Mouse (Mus musculus) stomach, embryonic 16.5 days (tissue): ENCODE measurements around the gene Nek5. TPM values are rescaled to one million over a fixed set of nuclear protein-coding genes. Genes with fewer than 3 reads are reported as not detected.

Experiments used
- ATAC-seq: fragments of 200-750 bp; cut with Nextera tagmentation; 2 replicates; pipeline ENCODE4 v1.8.0; 2017; ENCODE audit warnings: moderate number of reproducible peaks, moderate TSS enrichment; ENCODE audit not compliant: insufficient read depth, low FRiP score
- H3K27ac ChIP-seq: fragments of 300-500 bp; sonication (generic); 2 replicates; pipeline ENCODE4 v1.5.1; 2014; ENCODE audit warnings: low read length
- H3K27me3 ChIP-seq: fragments of 300-500 bp; sonication (generic); 2 replicates; pipeline ENCODE4 v1.6.1; 2014; ENCODE audit warnings: low read length, control low read depth, mixed read lengths; ENCODE audit not compliant: control insufficient read depth, insufficient read depth
- H3K36me3 ChIP-seq: fragments of 300-500 bp; sonication (generic); 2 replicates; pipeline ENCODE4 v1.6.1; 2014; ENCODE audit warnings: low read length; ENCODE audit not compliant: control insufficient read depth, insufficient read depth
- H3K4me1 ChIP-seq: fragments of 300-500 bp; sonication (generic); 2 replicates; pipeline ENCODE4 v1.6.1; 2014; ENCODE audit warnings: low read length, control low read depth, mixed read lengths; ENCODE audit not compliant: control insufficient read depth, insufficient read depth
- H3K4me2 ChIP-seq: fragments of 300-500 bp; sonication (generic); 2 replicates; pipeline ENCODE4 v1.6.1; 2014; ENCODE audit warnings: low read depth, low read length, mixed read lengths
- H3K4me3 ChIP-seq: fragments of 300-500 bp; sonication (generic); replicated peaks from 2 replicates; pipeline ENCODE4 v1.5.1; 2014; ENCODE audit warnings: mild to moderate bottlenecking, low read length
- H3K9ac ChIP-seq: fragments of 300-500 bp; sonication (generic); 2 replicates; pipeline ENCODE4 v1.6.1; 2014; ENCODE audit warnings: low read length
- H3K9me3 ChIP-seq: fragments of 300-500 bp; sonication (generic); replicated peaks from 2 replicates; pipeline ENCODE4 v1.6.1; 2016; ENCODE audit warnings: low read length, control low read depth; ENCODE audit not compliant: control insufficient read depth
- WGBS: fragments of 180-500 bp; shearing (Covaris S2); extraction: QIAGEN DNeasy Blood & Tissue Kit; methylation state at CpG from one replicate; pipeline ENCODE4 v1.1.7; 2014; 5-methylcytosine and 5-hydroxymethylcytosine counted together
- polyA plus RNA-seq: library from polyadenylated mRNA; unstranded; fragments of >200 nt; fragmentation: Nextera tagmentation; extraction: Ambion mirVana; gene quantifications from 2 replicates; pipeline ENCODE4 v1.2.1, GENCODE M21; 2015

The Nek5 gene
- polyA plus RNA-seq, result 0.39 and 0.58 TPM in 2 replicates

GRCm38 (mm10) chr8:22124220-22125152, at the start of gene Nek5:
Nek5 (minus strand) TSS chr8:22125053.
- Histone ChIP-seq H3K9me3 (no peaks in the 10 kb centered on the region), H3K9ac (peak within 1 kb of the TSS; percentile 65), H3K36me3 (0 out of 2 replicates have a peak, but pooled peaks cover 2% of the 10 kb centered on the region), H3K27ac (no peak within 1 kb of the TSS), H3K4me2 (peak within 1 kb of the TSS; percentile 86), H3K4me1 (no peaks in the 10 kb centered on the region), H3K4me3 (peak within 1 kb of the TSS; percentile 59), H3K27me3 (no peaks in the 10 kb centered on the region)
- ATAC-seq, result peak; percentile 69
- 3% methylated on average over 29 of the region's 29 CpGs for WGBS

GRCm38 (mm10) chr8:22169167-22169566, 44.3 kb upstream of the Nek5 start:
- Histone ChIP-seq H3K4me3 (no peak overlapping the region), H3K9ac (no peak overlapping the region), H3K4me1 (peaks cover 6% of the 10 kb centered on the region), H3K27ac (no peak overlapping the region), H3K27me3 (no peaks in the 10 kb centered on the region), H3K36me3 (peaks cover 8% of the 10 kb centered on the region), H3K4me2 (no peak overlapping the region), H3K9me3 (no peaks in the 10 kb centered on the region)
- no peak for ATAC-seq
- WGBS, result 90% methylated on average over 5 of the region's 5 CpGs

GRCm38 (mm10) chr8:22166080-22166603, 41.3 kb upstream of the Nek5 start, which contains the start of gene Nek3:
Nek3 (minus strand) TSS chr8:22166435.
- no peaks in the 10 kb centered on the region for H3K27me3 ChIP-seq
- peaks cover 6% of the 10 kb centered on the region; the same call in 1 of the 2 replicates for H3K36me3 ChIP-seq
- peak within 1 kb of the TSS; percentile 72 for H3K4me3 ChIP-seq
- peak within 1 kb of the TSS; percentile 73 for H3K9ac ChIP-seq
- H3K4me2 ChIP-seq, result peak within 1 kb of the TSS; percentile 70
- under 1% methylated on average over 33 of the region's 43 CpGs for WGBS
- H3K9me3 ChIP-seq, result no peaks in the 10 kb centered on the region
- H3K27ac ChIP-seq, result peak within 1 kb of the TSS; percentile 56
- peaks cover 6% of the 10 kb centered on the region for H3K4me1 ChIP-seq
- peak; percentile 98 for ATAC-seq

- Histone ChIP-seq H3K9ac (peak overlapping the region; percentile 73), H3K36me3 (peaks cover 2% of the 10 kb centered on the region; the same call in 1 of the 2 replicates), H3K27me3 (no peaks in the 10 kb centered on the region), H3K4me1 (peaks cover 6% of the 10 kb centered on the region), H3K4me3 (peak overlapping the region; percentile 72), H3K9me3 (no peaks in the 10 kb centered on the region), H3K27ac (peak overlapping the region; percentile 56), H3K4me2 (peak overlapping the region; percentile 70)
- ATAC-seq, result peak; percentile 17; the same call in 1 of the 2 replicates
- WGBS, result 48% methylated on average over 10 of the region's 10 CpGs
Observed at GRCm38 (mm10) chr8:22165251-22166079, 40.6 kb upstream of the Nek5 start.

GRCm38 (mm10) chr8:22164431-22164830, 39.6 kb upstream of the Nek5 start:
- H3K27me3 ChIP-seq, result no peaks in the 10 kb centered on the region
- H3K4me2 ChIP-seq, result no peak overlapping the region
- no peak for ATAC-seq
- peaks cover 6% of the 10 kb centered on the region for H3K4me1 ChIP-seq
- H3K4me3 ChIP-seq, result no peak overlapping the region
- H3K9ac ChIP-seq, result no peak overlapping the region
- no peak overlapping the region for H3K27ac ChIP-seq
- H3K36me3 ChIP-seq, result no peaks in the 10 kb centered on the region; the same call in 1 of the 2 replicates
- H3K9me3 ChIP-seq, result no peaks in the 10 kb centered on the region
- WGBS, result 80% methylated on average over 10 of the region's 10 CpGs

- WGBS, result 75% methylated on average over 8 of the region's 8 CpGs
- Histone ChIP-seq H3K27ac (no peak overlapping the region), H3K4me1 (peaks cover 6% of the 10 kb centered on the region), H3K4me2 (no peak overlapping the region), H3K9ac (no peak overlapping the region), H3K4me3 (no peak overlapping the region), H3K9me3 (no peaks in the 10 kb centered on the region), H3K27me3 (no peaks in the 10 kb centered on the region), H3K36me3 (no peaks in the 10 kb centered on the region)
- ATAC-seq, result no peak
Observed at GRCm38 (mm10) chr8:22162206-22162605, 37.4 kb upstream of the Nek5 start.

- 0 out of 2 replicates have a peak, but pooled peaks cover 3% of the 10 kb centered on the region for H3K36me3 ChIP-seq
- WGBS, result 49% methylated on average over 3 of the region's 3 CpGs
- H3K27ac ChIP-seq, result no peak overlapping the region
- no peak overlapping the region for H3K9ac ChIP-seq
- H3K4me1 ChIP-seq, result peaks cover 2% of the 10 kb centered on the region; the same call in 1 of the 2 replicates
- ATAC-seq, result no peak
- no peak overlapping the region for H3K4me2 ChIP-seq
- no peaks in the 10 kb centered on the region for H3K27me3 ChIP-seq
- H3K4me3 ChIP-seq, result no peak overlapping the region
- H3K9me3 ChIP-seq, result no peaks in the 10 kb centered on the region
Observed at GRCm38 (mm10) chr8:22150345-22150663, 25.5 kb upstream of the Nek5 start.

GRCm38 (mm10) chr8:22149643-22150344, 24.9 kb upstream of the Nek5 start:
- no peak for ATAC-seq
- no peak overlapping the region for H3K9ac ChIP-seq

More at GRCm38 (mm10) chr8:22149643-22150344, 24.9 kb upstream of the Nek5 start:
- Histone ChIP-seq H3K27ac (no peak overlapping the region), H3K4me1 (peaks cover 2% of the 10 kb centered on the region; the same call in 1 of the 2 replicates), H3K36me3 (0 out of 2 replicates have a peak, but pooled peaks cover 3% of the 10 kb centered on the region), H3K9me3 (no peaks in the 10 kb centered on the region), H3K4me3 (no peak overlapping the region), H3K27me3 (no peaks in the 10 kb centered on the region), H3K4me2 (no peak overlapping the region)
- 71% methylated on average over 11 of the region's 11 CpGs for WGBS
